Mouse (Mus musculus) testis, adult 2 months (tissue): ENCODE measurements around the gene Slc35a1. TPM values are rescaled to one million over a fixed set of nuclear protein-coding genes. Genes with fewer than 3 reads are reported as not detected.

ENCODE experiments used
- H3K27ac ChIP-seq: fragments of 200-500 bp; 2 replicates; pipeline ENCODE4 v1.5.1; 2012; ENCODE audit warnings: low read depth, low read length; ENCODE audit not compliant: control insufficient read depth, insufficient read depth
- H3K27me3 ChIP-seq: fragments of 200-500 bp; 2 replicates; pipeline ENCODE4 v1.6.1; 2012; ENCODE audit warnings: mild to moderate bottlenecking, low read length, moderate library complexity; ENCODE audit not compliant: control insufficient read depth, insufficient read depth
- H3K36me3 ChIP-seq: fragments of 200-500 bp; 2 replicates; pipeline ENCODE4 v1.6.1; 2012; ENCODE audit warnings: mild to moderate bottlenecking, low read length; ENCODE audit not compliant: control insufficient read depth, insufficient read depth
- H3K4me1 ChIP-seq: fragments of 200-500 bp; 2 replicates; pipeline ENCODE4 v1.6.1; 2012; ENCODE audit warnings: low read length; ENCODE audit not compliant: control insufficient read depth, insufficient read depth
- H3K4me3 ChIP-seq: fragments of 200-500 bp; 2 replicates; pipeline ENCODE4 v1.5.1; 2012; ENCODE audit warnings: low read depth, mild to moderate bottlenecking, low read length, moderate library complexity, mixed read lengths; ENCODE audit not compliant: control insufficient read depth
- CTCF ChIP-seq: fragments of 200-500 bp; IDR thresholded peaks from 2 replicates; pipeline ENCODE4 v1.5.1; 2012; ENCODE audit warnings: low read depth, mild to moderate bottlenecking, inconsistent platforms, low read length, moderate library complexity; ENCODE audit not compliant: control insufficient read depth, insufficient read depth, insufficient replicate concordance
- POLR2A ChIP-seq: fragments of 200-500 bp; IDR thresholded peaks from 2 replicates; pipeline ENCODE4 v1.6.1; 2012; ENCODE audit warnings: low read depth, mild to moderate bottlenecking, inconsistent platforms, low read length, moderate library complexity; ENCODE audit not compliant: control insufficient read depth
- polyA plus RNA-seq: library from polyadenylated mRNA; depleted of rRNA; stranded (reverse); fragments of >200 nt; gene quantifications from 2 replicates; pipeline ENCODE4 v1.2.3, GENCODE M21; 2012

Gene Slc35a1
- polyA plus RNA-seq, 1 experiment: 4.5 TPM

- Histone ChIP-seq H3K27me3 (no peaks in the 10 kb centered on the region), H3K4me1 (no peaks in the 10 kb centered on the region; the same call in 1 of the 2 replicates), H3K27ac (no peak overlapping the region), H3K4me3 (no peak overlapping the region), H3K36me3 (no peaks in the 10 kb centered on the region)
- TF ChIP-seq CTCF (no peak), POLR2A (no peak)
Measured at GRCm38 (mm10) chr4:34688021-34688420, 783 bp upstream of the Slc35a1 start.

DNA sequence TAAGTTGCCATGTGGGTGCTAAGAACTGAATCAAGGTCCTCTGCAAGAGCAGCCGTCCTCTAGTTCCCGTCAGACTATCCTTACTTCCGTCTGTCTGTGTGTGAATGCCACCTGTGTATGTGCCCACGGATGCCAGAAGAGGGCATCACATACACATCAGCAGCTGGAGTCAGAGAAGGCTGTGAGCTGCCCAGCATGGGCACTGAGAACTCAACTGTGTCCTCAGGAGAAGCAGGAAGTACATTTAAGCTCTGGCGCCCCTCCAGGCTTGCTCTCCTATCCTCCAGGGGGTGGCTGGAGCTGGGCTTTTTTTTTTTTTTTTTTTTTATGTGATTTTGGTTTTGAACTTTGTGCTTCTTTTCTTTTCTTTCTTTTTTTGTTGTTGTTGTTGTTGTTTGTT, 6.7 kb downstream of the Slc35a1 start:
- no peaks in the 10 kb centered on the region for H3K27me3 ChIP-seq
- TF ChIP-seq CTCF: no peak
- TF ChIP-seq POLR2A: no peak
- H3K4me1 ChIP-seq: no peaks in the 10 kb centered on the region
- H3K4me3 ChIP-seq: no peak overlapping the region
- H3K27ac ChIP-seq: no peak overlapping the region
- no peaks in the 10 kb centered on the region for H3K36me3 ChIP-seq

- no peak for TF ChIP-seq POLR2A
- TF ChIP-seq CTCF: no peak
Measured at GRCm38 (mm10) chr4:34673721-34674120, 13.5 kb downstream of the Slc35a1 start.

GRCm38 (mm10) chr4:34667923-34668322, 19.3 kb downstream of the Slc35a1 start:
- H3K4me1 ChIP-seq: no peaks in the 10 kb centered on the region
- no peaks in the 10 kb centered on the region for H3K27me3 ChIP-seq
- TF ChIP-seq CTCF (no peak), POLR2A (no peak)
- H3K36me3 ChIP-seq: no peaks in the 10 kb centered on the region; the same call in 1 of the 2 replicates
- no peak overlapping the region for H3K4me3 ChIP-seq
- no peak overlapping the region for H3K27ac ChIP-seq

More at GRCm38 (mm10) chr4:34673721-34674120, 13.5 kb downstream of the Slc35a1 start:
- H3K4me1 ChIP-seq: no peaks in the 10 kb centered on the region
- H3K27me3 ChIP-seq: no peaks in the 10 kb centered on the region
- no peak overlapping the region for H3K27ac ChIP-seq
- H3K4me3 ChIP-seq: no peak overlapping the region
- no peaks in the 10 kb centered on the region for H3K36me3 ChIP-seq

- Histone ChIP-seq H3K27me3 (no peaks in the 10 kb centered on the region), H3K4me1 (no peaks in the 10 kb centered on the region), H3K27ac (no peak overlapping the region), H3K36me3 (no peaks in the 10 kb centered on the region; the same call in none of the 2 replicates), H3K4me3 (no peak overlapping the region)
- no peak for TF ChIP-seq CTCF
- TF ChIP-seq POLR2A: no peak
Measured at GRCm38 (mm10) chr4:34661927-34662326, 25.3 kb downstream of the Slc35a1 start.

GRCm38 (mm10) chr4:34661514-34661913, 25.7 kb downstream of the Slc35a1 start:
- Histone ChIP-seq H3K27me3 (no peaks in the 10 kb centered on the region), H3K4me1 (no peaks in the 10 kb centered on the region), H3K36me3 (no peaks in the 10 kb centered on the region; the same call in none of the 2 replicates), H3K27ac (no peak overlapping the region), H3K4me3 (no peak overlapping the region)
- no peak for TF ChIP-seq POLR2A
- no peak for TF ChIP-seq CTCF

GRCm38 (mm10) chr4:34659012-34659411, 28.2 kb downstream of the Slc35a1 start:
- H3K27me3 ChIP-seq: no peaks in the 10 kb centered on the region
- TF ChIP-seq POLR2A (no peak), CTCF (no peak)
- H3K4me1 ChIP-seq: no peaks in the 10 kb centered on the region
- H3K36me3 ChIP-seq: no peaks in the 10 kb centered on the region; the same call in none of the 2 replicates
- H3K4me3 ChIP-seq: no peak overlapping the region
- no peak overlapping the region for H3K27ac ChIP-seq

GRCm38 (mm10) chr4:34656101-34656500, 31.1 kb downstream of the Slc35a1 start:
- Histone ChIP-seq H3K4me3 (no peak overlapping the region), H3K36me3 (no peaks in the 10 kb centered on the region; the same call in none of the 2 replicates), H3K27ac (no peak overlapping the region), H3K27me3 (no peaks in the 10 kb centered on the region), H3K4me1 (no peaks in the 10 kb centered on the region)
- no peak for TF ChIP-seq POLR2A
- TF ChIP-seq CTCF: no peak
